Mouse (Mus musculus) lung, embryonic 14.5 days (tissue): ENCODE data around the gene Cops9. TPM values are rescaled to one million over a fixed set of nuclear protein-coding genes. Genes with fewer than 3 reads are reported as not detected.

ENCODE experiments used
- ATAC-seq: fragments of 200-750 bp; cut with Nextera tagmentation; 2 replicates; pipeline ENCODE4 v1.8.0; 2017; ENCODE audit warnings: mild to moderate bottlenecking, moderate TSS enrichment, moderate library complexity; ENCODE audit not compliant: insufficient read depth
- DNase-seq: peaks from one replicate; pipeline ENCODE4 v3.0.0-alpha.2; 2015
- H3K27ac ChIP-seq: fragments of 300-500 bp; sonication (generic); 2 replicates; pipeline ENCODE4 v1.5.1; 2014; ENCODE audit warnings: low read depth, mild to moderate bottlenecking, moderate library complexity
- H3K27me3 ChIP-seq: fragments of 300-500 bp; sonication (generic); 2 replicates; pipeline ENCODE4 v1.6.1; 2014; ENCODE audit warnings: low read length, control low read depth; ENCODE audit not compliant: insufficient read depth
- H3K36me3 ChIP-seq: fragments of 300-500 bp; sonication (generic); 2 replicates; pipeline ENCODE4 v1.6.1; 2014; ENCODE audit warnings: control low read depth; ENCODE audit not compliant: insufficient read depth
- H3K4me1 ChIP-seq: fragments of 300-500 bp; sonication (generic); 2 replicates; pipeline ENCODE4 v1.6.1; 2014; ENCODE audit warnings: antibody characterized with exemption, control low read depth; ENCODE audit not compliant: insufficient read depth
- H3K4me2 ChIP-seq: fragments of 300-500 bp; sonication (generic); 2 replicates; pipeline ENCODE4 v1.6.1; 2014; ENCODE audit warnings: mild to moderate bottlenecking
- H3K4me3 ChIP-seq: fragments of 300-500 bp; sonication (generic); 2 replicates; pipeline ENCODE4 v1.5.1; 2014; ENCODE audit warnings: low read depth, low read length
- H3K9ac ChIP-seq: fragments of 300-500 bp; sonication (generic); 2 replicates; pipeline ENCODE4 v1.6.1; 2014
- H3K9me3 ChIP-seq: fragments of 300-500 bp; sonication (generic); 2 replicates; pipeline ENCODE4 v1.6.1; 2016; ENCODE audit warnings: low read depth, low read length, control low read depth
- CTCF ChIP-seq: IDR thresholded peaks from 2 replicates; pipeline ENCODE4 v1.5.1; 2016; ENCODE audit warnings: antibody characterized with exemption, low read depth
- WGBS: fragments of 180-500 bp; shearing (Covaris S2); extraction: QIAGEN DNeasy Blood & Tissue Kit; methylation state at CpG from one replicate; pipeline ENCODE4 v1.1.7; 2014; 5-methylcytosine and 5-hydroxymethylcytosine counted together
- polyA plus RNA-seq: library from polyadenylated mRNA; unstranded; fragments of >200 nt; fragmentation: Nextera tagmentation; extraction: Ambion mirVana; gene quantifications from 2 replicates; pipeline ENCODE4 v1.2.1, GENCODE M21; 2014

Gene Cops9
- polyA plus RNA-seq, 1 experiment from 2014 or later = 391 TPM

DNA sequence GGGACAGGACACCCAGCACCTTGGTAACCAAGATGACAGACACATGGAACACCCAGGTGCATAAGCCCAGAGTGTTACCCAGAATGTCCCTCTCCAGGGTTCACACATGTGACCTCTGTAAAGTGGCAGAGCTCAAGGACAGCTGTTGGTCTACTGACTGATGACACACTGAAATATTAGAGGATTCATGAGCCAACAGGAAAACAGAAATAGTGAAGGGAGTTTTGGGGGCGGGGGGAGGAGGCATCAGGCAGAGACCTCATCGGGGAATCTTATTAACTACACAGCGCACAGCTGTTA is 34.8 kb upstream of the Cops9 start:
- no peaks in the 10 kb centered on the region for H3K4me1 ChIP-seq
- no peaks in the 10 kb centered on the region for H3K36me3 ChIP-seq
- no peak for TF ChIP-seq CTCF
- H3K27me3 ChIP-seq = no peaks in the 10 kb centered on the region
- H3K27ac ChIP-seq = no peak overlapping the region
- no peak overlapping the region for H3K4me2 ChIP-seq
- peak; percentile 6; the same call in 1 of the 2 replicates for ATAC-seq
- H3K9me3 ChIP-seq = no peaks in the 10 kb centered on the region
- no peak overlapping the region for H3K9ac ChIP-seq
- H3K4me3 ChIP-seq = no peak overlapping the region
- 67% methylated on average over 3 of the region's 3 CpGs for WGBS
- no peak for DNase-seq

- Histone ChIP-seq H3K9me3 (no peaks in the 10 kb centered on the region), H3K4me3 (no peak overlapping the region), H3K36me3 (no peaks in the 10 kb centered on the region), H3K4me2 (no peak overlapping the region), H3K4me1 (no peaks in the 10 kb centered on the region), H3K9ac (no peak overlapping the region), H3K27ac (no peak overlapping the region), H3K27me3 (no peaks in the 10 kb centered on the region)
- no peak for TF ChIP-seq CTCF
- 73% methylated on average over 10 of the region's 10 CpGs for WGBS
- ATAC-seq (peak; percentile 52; the same call in 1 of the 2 replicates), DNase-seq (peak; percentile 40)
These were observed 34.3 kb upstream of the Cops9 start for GRCm38 (mm10) chr1:92675932-92676675.

DNA sequence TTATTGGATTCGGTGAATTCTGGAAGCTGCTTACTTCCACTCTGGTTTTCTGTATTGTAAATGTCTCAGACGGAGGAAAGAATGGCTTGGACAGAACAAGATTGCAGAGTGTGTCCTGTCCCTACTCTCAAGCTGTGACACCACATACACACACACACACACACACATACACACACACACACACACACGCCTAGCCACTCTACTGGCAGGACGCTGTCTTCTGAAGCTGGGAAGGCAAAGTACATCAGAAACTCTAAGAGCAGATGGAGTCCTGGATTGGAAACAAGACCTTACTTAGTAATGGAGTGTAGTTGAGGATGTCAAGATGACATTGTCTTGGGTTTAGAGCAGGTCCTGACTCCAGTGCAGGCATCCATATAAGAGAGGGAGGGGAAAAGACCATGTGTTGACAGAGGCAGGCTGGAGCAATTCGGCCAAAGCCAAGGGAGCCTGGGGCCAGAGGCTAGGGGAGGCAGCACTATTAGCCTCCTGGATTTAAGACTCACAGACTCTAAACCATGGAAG is 31.5 kb upstream of the Cops9 start:
- no peak overlapping the region for H3K4me3 ChIP-seq
- ATAC-seq = no peak
- no peaks in the 10 kb centered on the region for H3K4me1 ChIP-seq
- H3K27me3 ChIP-seq = no peaks in the 10 kb centered on the region
- H3K9ac ChIP-seq = no peak overlapping the region
- no peaks in the 10 kb centered on the region for H3K9me3 ChIP-seq
- no peak for DNase-seq
- 75% methylated on average over 5 of the region's 5 CpGs for WGBS
- TF ChIP-seq CTCF = no peak
- H3K4me2 ChIP-seq = no peak overlapping the region
- no peaks in the 10 kb centered on the region for H3K36me3 ChIP-seq
- no peak overlapping the region for H3K27ac ChIP-seq

DNA sequence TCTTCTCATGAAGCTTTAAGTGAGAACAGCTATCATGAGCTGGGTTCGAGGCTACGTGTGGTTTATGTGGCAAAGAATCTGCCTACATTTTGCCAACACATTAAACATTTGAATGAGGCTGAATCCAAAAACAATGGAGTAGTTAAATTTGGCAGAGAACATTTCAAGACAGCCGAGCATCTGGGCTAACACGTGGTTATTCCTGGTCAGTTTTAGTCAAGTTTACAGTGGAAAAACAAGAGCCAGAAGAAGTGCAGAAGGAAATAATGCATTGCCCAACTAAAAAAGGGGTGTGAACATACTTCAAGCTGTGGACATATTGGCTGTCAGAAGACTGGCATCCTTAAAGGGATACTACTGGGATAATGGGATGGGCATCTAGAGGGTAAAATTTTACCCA is 29.5 kb upstream of the Cops9 start:
- H3K27me3 ChIP-seq = no peaks in the 10 kb centered on the region
- no peak overlapping the region for H3K27ac ChIP-seq
- no peak for TF ChIP-seq CTCF
- no peak overlapping the region for H3K4me3 ChIP-seq
- no peak overlapping the region for H3K4me2 ChIP-seq
- no peaks in the 10 kb centered on the region for H3K9me3 ChIP-seq
- H3K4me1 ChIP-seq = no peaks in the 10 kb centered on the region
- no peaks in the 10 kb centered on the region for H3K36me3 ChIP-seq
- DNase-seq = no peak
- no peak overlapping the region for H3K9ac ChIP-seq
- 75% methylated on average over 4 of the region's 4 CpGs for WGBS
- ATAC-seq = no peak

- Histone ChIP-seq H3K4me3 (no peak overlapping the region), H3K27me3 (no peaks in the 10 kb centered on the region), H3K4me2 (no peak overlapping the region), H3K9me3 (no peaks in the 10 kb centered on the region), H3K4me1 (no peaks in the 10 kb centered on the region), H3K27ac (no peak overlapping the region), H3K9ac (no peak overlapping the region), H3K36me3 (no peaks in the 10 kb centered on the region)
- ATAC-seq (no peak), DNase-seq (no peak)
- 83% methylated on average over 3 of the region's 3 CpGs for WGBS
- no peak for TF ChIP-seq CTCF
These were observed 27.6 kb upstream of the Cops9 start for GRCm38 (mm10) chr1:92669430-92669829.

DNA sequence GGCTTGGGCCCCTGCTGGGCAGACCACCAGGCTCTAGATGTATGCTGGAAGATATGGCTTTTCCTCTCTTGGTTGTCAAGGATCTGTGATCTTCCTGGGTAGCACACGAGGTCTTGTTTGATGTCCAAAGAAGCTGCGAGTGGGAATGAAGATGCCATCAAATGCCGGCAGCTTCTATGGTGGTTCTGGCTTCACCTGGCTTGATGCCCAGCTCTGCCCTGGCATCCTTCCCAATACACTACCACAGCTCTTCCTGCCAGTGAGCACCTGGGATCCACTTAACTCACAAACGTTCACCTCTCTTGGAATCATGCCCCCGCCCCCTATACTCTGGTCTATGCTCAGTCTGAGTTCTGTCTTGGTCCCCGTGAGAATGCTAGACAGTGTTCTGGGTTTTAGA is 25.3 kb upstream of the Cops9 start:
- Histone ChIP-seq H3K27me3 (no peaks in the 10 kb centered on the region), H3K4me2 (no peak overlapping the region), H3K9me3 (no peaks in the 10 kb centered on the region), H3K4me3 (no peak overlapping the region), H3K36me3 (no peaks in the 10 kb centered on the region), H3K9ac (no peak overlapping the region), H3K27ac (no peak overlapping the region), H3K4me1 (no peaks in the 10 kb centered on the region)
- ATAC-seq (no peak), DNase-seq (no peak)
- TF ChIP-seq CTCF = no peak
- WGBS = 65% methylated on average over 6 of the region's 6 CpGs

- H3K4me3 ChIP-seq = no peak overlapping the region
- no peak for ATAC-seq
- no peak overlapping the region for H3K27ac ChIP-seq
- no peak overlapping the region for H3K9ac ChIP-seq
- DNase-seq = no peak
- H3K36me3 ChIP-seq = no peaks in the 10 kb centered on the region
- H3K9me3 ChIP-seq = no peaks in the 10 kb centered on the region
- TF ChIP-seq CTCF = no peak
- 52% methylated on average over 5 of the region's 5 CpGs for WGBS
- H3K4me2 ChIP-seq = no peak overlapping the region
- no peaks in the 10 kb centered on the region for H3K4me1 ChIP-seq
- no peaks in the 10 kb centered on the region for H3K27me3 ChIP-seq
These were observed 17.6 kb upstream of the Cops9 start for GRCm38 (mm10) chr1:92659392-92659791.
